Mouse (Mus musculus) kidney, adult 18-20 months (tissue): ENCODE data around the gene Dnaic2.

ENCODE experiments used
- DNase-seq: peaks from one replicate; pipeline ENCODE4 v3.0.0; 2021

Gene Dnaic2

GRCm38 (mm10) chr11:114702311-114702995 lies 24.8 kb upstream of the Dnaic2 start:
- no peak for DNase-seq

- no peak for DNase-seq
Measured at GRCm38 (mm10) chr11:114702996-114703361, 24.2 kb upstream of the Dnaic2 start.

DNA sequence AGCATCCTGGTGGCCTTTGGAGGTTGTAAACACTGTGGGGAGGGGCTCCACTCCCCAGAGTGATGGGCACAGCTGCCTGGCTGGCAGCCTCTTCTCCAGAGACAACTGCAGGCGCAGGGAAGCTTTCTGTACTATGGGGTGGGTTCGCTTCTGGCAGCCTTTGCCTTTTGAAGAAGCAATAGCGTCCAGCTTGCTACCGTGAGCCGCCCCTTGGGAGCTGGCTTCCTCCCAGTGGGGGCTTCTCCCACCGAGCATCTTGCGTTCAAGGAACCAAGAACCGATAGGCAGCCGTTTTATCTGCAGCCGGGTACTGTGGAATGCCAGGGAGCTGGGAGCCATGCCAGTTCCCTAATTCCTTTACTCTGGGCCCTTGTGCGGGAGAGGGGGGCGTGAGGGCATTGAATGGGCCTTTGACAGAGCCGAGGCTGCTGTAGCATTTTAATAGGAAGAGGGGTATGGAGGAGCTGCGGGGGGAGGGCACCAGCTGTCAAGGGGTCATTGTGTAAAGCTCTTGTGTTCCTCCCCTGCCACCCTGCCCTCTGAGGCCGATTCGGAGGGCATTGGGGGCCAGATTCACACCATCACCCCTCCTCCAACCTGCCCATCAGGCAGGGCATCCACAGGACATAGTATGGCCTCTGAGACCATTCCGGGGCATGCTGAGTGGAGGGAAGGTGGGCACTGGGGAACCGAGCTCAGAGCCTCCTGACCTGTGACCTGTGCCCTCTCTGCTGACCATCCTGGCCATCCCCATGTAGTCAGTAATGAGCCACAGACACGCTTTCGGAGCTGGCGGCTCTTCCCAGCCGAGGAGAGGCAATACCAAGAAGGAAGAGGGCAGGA lies 22.9 kb upstream of the Dnaic2 start:
- DNase-seq: no peak

DNA sequence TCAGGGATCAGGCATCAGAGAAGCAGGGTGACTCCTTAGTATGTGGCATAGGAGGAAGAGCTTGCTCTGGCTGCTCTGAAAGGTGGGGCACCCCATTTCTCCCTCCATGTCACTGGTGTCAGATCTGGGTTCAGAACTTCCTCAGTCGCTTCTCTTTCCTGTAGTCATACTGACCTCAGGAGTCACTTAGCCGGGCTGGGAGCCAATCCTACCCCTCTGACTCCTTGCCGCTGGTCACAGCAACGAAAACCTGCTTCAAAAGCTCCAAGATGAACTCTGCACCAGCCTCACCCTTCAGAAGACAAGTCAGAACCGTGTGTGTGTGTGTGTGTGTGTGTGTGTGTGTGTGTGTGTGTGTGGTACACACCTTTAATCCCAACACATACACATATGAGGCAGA lies 20.9 kb upstream of the Dnaic2 start:
- no peak for DNase-seq

- no peak for DNase-seq
Measured at GRCm38 (mm10) chr11:114711393-114711792, 15.8 kb upstream of the Dnaic2 start.

DNA sequence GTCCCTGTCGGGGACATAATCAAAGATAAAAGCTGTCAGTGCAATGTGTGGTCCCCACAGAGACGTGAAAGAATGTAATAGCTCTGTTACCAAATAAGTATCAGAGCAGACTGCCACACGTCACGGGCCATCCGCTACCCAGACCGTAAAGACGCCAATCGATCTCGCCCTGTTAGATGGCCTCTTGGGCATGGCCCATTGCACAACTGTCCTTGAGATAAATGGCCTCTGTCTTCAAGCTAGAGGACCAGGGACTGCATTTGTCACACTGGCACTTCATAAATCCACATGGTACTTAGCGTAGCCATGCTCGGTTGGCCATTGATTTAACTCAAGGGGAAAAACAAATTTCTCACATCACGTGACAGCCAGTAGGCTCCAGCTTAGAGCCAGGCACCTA lies 15.3 kb upstream of the Dnaic2 start:
- no peak for DNase-seq

DNA sequence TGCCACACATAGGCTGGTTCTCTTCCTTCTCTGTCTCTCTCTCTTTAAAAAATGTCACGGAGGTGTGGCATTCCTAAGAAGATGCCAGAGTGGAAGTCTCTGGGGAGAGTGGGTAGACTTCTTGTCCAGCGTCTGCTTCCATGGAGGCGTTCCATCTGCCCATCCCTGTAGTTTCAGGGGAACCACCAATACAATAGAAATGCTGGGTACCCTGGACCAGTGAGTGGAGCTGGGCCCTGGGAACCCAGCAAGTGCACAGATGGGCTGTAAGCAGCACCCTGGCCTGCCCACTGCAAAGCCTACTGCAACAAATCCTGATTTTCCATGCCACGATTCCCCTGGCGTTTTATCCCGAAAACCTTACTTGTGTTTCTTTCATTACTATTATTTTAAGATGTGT lies 12.7 kb upstream of the Dnaic2 start:
- DNase-seq: no peak

DNA sequence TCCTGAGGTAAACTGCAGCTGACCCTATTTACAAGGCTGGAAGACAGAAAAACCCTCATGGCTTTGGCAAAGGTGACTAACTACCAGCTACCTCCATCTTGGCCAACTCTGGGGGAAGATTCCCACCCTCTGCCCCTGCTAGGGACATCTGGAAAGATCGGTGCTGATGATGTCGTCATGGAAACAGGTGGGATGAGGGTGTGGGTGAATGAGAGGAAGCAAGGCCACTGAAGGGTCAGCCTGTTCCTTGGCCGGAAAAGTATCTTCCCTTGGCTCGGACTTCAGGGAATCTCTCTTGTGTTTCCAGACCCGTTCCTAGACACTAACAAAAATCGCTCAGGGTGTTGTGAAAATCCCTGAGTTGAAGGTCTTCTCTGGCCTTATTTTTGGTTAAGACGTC lies 11.7 kb upstream of the Dnaic2 start:
- DNase-seq: no peak

GRCm38 (mm10) chr11:114720535-114720934 lies 6.7 kb upstream of the Dnaic2 start:
- DNase-seq: no peak

- DNase-seq: no peak
Measured at GRCm38 (mm10) chr11:114722438-114722837, 4.8 kb upstream of the Dnaic2 start.

DNA sequence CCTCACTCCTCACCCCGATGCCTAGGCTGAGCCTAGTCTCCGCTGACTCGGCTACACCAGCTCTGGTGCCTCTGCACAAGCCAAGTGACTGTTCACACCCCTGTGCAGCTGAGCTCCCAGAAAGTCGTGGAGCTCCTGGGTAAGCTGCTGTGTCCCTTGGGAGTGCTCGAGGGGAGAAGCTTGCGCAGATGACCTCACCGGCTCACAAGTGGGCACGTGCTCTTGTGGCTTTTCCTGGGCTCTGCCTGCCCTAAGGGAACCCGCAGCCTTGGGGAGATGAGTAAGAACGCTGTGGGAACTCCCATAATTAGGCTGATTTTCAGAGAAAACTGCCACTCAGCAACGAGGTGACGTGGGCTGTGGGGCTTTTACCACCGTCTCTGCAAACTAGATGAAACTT lies 4.2 kb upstream of the Dnaic2 start:
- DNase-seq: no peak

GRCm38 (mm10) chr11:114724787-114725590 lies 2.2 kb upstream of the Dnaic2 start:
- no peak for DNase-seq

DNA sequence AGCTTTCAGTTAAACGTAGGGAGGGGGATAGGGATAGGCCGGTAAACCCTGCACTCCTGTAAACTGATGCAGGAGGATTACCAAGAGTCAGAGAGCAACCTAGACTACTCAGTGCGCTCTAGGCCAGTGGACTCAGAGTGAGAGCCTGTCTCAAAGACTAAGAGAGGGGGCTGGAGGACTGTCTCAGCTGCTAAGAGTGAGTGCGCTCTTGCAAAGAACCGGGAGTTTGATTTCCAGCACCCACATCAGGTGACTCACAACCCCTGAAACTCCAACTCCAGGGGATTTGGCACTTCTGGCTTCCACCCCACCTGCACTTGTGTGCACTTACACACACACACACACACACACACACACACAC lies 598 bp downstream of the Dnaic2 start:
- DNase-seq: no peak

DNA sequence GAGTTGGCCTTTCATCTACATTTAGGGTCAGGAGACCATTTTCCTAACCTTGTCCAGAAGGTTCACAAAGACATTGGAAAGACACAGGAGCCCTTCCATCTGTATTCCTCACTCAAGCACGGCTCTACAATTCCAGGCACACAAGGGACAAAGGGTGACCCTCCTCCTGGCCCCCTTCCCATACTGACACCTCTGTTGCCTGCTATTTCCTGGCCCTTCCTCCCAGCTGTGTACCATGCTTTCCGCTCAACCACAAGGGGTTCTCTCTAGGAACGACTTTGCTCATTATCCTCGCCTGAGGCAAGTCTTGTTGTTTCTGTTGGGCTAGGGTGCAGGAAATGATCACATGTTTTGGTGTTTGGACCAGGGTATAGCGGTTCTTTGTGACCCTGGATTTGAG lies 1.1 kb downstream of the Dnaic2 start:
- no peak for DNase-seq

- no peak for DNase-seq
Measured at GRCm38 (mm10) chr11:114729832-114730363, 2.7 kb downstream of the Dnaic2 start.

- no peak for DNase-seq
Measured at GRCm38 (mm10) chr11:114731711-114732110, 4.5 kb downstream of the Dnaic2 start.

- DNase-seq: no peak
Measured at GRCm38 (mm10) chr11:114732890-114733289, 5.7 kb downstream of the Dnaic2 start.

DNA sequence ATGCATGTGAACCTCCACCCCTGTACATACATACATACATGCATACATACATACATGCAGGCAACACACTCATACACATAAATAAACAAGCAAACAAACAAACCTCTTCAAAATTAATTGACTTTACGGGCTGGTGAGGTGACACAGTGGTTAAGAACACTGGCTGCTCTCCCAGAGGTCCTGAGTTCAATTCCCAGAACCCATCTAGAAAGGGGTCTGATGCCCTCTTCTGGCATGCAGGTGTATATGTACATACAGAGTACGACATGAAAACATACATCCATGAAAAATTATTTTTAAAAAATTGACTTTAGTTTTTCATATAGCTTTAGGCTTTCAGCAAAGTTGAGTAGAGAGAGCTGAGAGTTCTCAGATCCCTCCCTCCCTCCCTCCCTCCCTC lies 8.9 kb downstream of the Dnaic2 start:
- DNase-seq: no peak

DNA sequence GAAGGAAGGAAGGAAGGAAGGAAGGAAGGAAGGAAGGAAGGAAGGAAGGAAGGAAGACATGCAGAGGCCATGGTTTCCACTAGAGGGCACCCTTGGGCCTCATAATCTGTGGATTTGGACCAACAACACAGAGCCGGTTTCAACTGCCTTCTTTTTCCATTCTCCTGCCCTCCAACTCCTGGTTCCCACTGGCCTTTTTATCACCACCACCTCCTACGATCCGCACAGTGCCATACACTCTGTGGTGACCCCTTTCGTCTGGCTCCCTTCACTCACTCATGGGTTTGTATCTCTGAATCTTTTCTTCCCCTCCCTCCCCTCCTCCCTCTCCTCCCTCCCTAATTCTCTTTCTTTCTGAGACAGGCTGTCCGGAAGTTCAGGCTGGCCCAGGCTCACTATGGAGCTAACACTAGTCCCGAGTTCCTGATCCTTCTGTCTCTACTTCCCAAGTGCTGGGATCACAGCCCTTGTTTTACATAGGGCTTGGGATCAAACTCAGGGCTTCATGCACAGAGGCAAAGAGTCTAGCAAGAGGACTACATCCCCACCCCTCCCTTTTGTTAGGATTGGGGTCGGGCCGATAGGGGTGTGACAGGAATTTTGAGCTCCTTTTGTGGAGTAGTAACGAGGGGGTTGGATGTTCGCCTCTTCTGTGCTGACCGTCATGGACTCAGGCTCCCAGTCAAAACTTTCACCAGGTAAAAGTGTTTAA lies 9.9 kb downstream of the Dnaic2 start:
- DNase-seq: peak; percentile 63

GRCm38 (mm10) chr11:114740598-114740997 lies 13.4 kb downstream of the Dnaic2 start:
- peak; percentile 29 for DNase-seq

DNA sequence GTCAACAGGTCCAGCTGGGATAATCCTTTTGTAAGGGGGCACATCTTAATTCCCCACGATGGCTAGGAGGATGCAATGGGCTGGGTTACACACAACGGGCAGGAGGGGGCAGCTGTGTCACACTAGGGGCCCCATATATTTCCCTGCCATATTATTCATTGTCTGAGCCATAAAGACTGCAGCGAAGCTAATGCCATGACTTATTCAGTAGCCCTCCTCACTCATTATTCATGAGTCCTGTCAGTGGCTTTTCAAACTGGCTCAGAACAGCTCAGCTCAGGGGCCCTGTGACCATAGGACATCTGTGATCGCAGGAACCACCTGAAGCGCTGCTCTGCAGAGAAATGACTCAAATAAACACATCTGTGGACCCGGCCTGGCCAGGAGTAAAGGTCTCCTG lies 14.2 kb downstream of the Dnaic2 start:
- DNase-seq: no peak

DNA sequence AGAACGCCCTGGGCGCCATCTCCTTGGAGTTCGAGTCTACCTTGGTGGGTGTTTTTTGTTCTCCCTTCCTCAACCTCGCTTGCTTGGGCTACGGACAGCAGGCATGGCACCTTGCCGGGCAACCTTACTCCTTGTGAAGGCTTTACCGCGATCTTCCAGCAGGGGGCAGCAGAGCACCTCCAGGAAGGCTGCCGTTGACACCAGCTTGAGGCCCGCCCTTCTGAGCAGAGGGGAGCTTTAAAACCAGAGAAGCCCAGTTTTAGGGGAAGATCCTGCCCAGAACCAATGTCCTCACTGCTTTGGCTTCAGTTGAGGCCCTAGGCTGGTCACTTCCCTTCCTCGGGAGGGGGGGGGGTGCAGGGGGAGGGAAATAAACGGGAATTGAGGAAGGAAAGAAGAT lies 17.9 kb downstream of the Dnaic2 start:
- DNase-seq: peak; percentile 92
